Mouse (Mus musculus): ENCODE data around the gene Tomm20. TPM values are rescaled to one million over a fixed set of nuclear protein-coding genes. Genes with fewer than 3 reads are reported as not detected.

Tomm20 gene
- total and polyA plus RNA-seq, 3 experiments: 70.1 to 195 (median 96.2) TPM

DNA sequence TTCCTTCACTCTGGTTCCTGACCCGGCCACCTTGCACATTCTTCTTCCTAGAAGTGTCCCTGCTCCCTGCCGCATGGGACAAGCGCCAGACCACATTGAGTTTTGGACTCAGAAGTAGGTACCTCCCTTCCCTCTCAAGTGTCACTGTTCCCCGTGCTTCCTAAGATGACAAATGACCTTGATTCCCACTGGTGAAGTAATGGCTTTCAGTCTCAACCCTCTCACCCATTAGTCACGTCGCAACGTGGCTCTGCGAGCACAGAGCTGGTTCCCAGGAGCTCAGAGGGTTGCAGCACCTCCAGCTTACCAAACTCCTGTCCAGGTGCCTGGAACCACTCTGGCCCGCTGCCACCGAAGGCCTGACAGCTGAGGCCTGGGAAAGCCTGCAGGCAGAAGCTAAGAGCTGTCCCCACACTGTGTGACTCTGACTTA lies 36.3 kb downstream of the Tomm20 start:
- Histone ChIP-seq H3K36me3 (ENCODE audit: control insufficient read depth, insufficient read depth, low read length) (no peaks in the 10 kb centered on the region), H3K4me1 (ENCODE audit: control insufficient read depth, insufficient read depth, low read length) (peaks cover 21% of the 10 kb centered on the region), H3K4me3 (no peak overlapping the region), H3K27me3 (ENCODE audit: control insufficient read depth, insufficient read depth, low read length) (no peaks in the 10 kb centered on the region), H3K79me2 (replicated peaks; ENCODE audit: control insufficient read depth, insufficient read depth, low read length) (no peaks in the 10 kb centered on the region), H3K27ac (no peak overlapping the region), H3K9ac (ENCODE audit: low read depth, low read length) (no peak overlapping the region)
- intact Hi-C loops (cut with DNase I): loop anchor here (2.0 kb wide), 1 partner anchor 17 kb away; no protein-coding TSS in a partner anchor
- peak; percentile 43 to 47 for DNase-seq
- TF ChIP-seq POLR2A (IDR thresholded peaks at IDR 0.05; ENCODE audit: insufficient read depth, low read depth, low read length) (no peak), CTCF (IDR thresholded peaks at IDR 0.05) (no peak), EP300 (IDR thresholded peaks at IDR 0.05; ENCODE audit: insufficient read depth, low read depth, low read length) (no peak)
- WGBS: 56% methylated on average over 10 of the region's 10 CpGs

DNA sequence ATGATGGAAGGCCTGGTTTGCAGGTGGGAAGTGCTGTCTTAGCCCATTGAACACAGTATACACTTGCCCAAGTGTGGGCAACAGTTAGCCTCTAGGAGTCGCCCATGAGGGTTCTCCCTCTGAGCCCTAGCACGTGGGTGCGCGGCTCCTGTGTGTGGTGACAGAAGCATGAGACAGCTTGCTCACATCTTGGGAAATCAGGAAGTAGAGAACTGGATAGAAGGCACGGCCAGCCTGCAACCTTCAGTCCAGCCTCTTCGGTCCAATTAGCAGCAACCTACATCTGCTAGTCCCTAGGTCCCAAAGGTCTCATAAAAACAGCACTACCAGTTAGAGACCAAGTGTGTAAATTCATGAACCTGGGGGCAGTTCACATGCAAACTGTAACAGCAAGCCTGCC lies 36.8 kb downstream of the Tomm20 start:
- H3K27me3 ChIP-seq (ENCODE audit: control insufficient read depth, insufficient read depth, low read length): no peaks in the 10 kb centered on the region
- TF ChIP-seq EP300 (IDR thresholded peaks at IDR 0.05; ENCODE audit: insufficient read depth, low read depth, low read length) (no peak), CTCF (IDR thresholded peaks at IDR 0.05) (peak; percentile 22; the same call in 1 of the 2 replicates), POLR2A (IDR thresholded peaks at IDR 0.05; ENCODE audit: insufficient read depth, low read depth, low read length) (no peak)
- no peaks in the 10 kb centered on the region for H3K79me2 ChIP-seq (replicated peaks; ENCODE audit: control insufficient read depth, insufficient read depth, low read length)
- H3K4me3 ChIP-seq: no peak overlapping the region
- H3K27ac ChIP-seq: no peak overlapping the region
- DNase-seq: peak in 1 of 2 experiments; percentile 59
- no peak overlapping the region for H3K9ac ChIP-seq (ENCODE audit: low read depth, low read length)
- 70% methylated on average over 6 of the region's 6 CpGs for WGBS
- intact Hi-C loops (cut with DNase I): loop anchor here (2.0 kb wide), 1 partner anchor 16 kb away; no protein-coding TSS in a partner anchor
- peaks cover 19% of the 10 kb centered on the region for H3K4me1 ChIP-seq (ENCODE audit: control insufficient read depth, insufficient read depth, low read length)
- no peaks in the 10 kb centered on the region for H3K36me3 ChIP-seq (ENCODE audit: control insufficient read depth, insufficient read depth, low read length)

DNA sequence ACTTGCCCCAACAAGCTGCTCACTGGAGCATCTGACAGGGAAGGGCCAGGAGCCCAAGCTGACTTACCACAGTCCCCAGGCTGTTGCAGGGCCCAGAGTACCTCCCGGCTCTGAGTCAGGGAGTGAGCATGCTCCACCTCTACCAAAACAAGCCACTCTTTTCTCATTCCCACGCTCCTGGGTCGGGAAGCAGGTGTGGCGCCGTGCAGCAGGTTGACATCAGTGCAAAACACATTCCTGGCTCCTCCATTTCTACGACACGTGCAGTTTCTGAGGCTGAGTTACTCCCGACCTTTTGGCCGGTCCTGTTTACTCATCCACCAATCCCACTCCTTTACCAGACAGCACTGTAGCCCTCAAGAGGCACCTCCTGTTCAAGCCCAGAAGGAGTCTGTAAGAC lies 37.7 kb downstream of the Tomm20 start:
- TF ChIP-seq POLR2A (IDR thresholded peaks at IDR 0.05; ENCODE audit: insufficient read depth, low read depth, low read length) (no peak), EP300 (IDR thresholded peaks at IDR 0.05; ENCODE audit: insufficient read depth, low read depth, low read length) (no peak), CTCF (IDR thresholded peaks at IDR 0.05) (no peak)
- 92% methylated on average over 9 of the region's 9 CpGs for WGBS
- Histone ChIP-seq H3K27ac (no peak overlapping the region), H3K4me3 (no peak overlapping the region), H3K27me3 (ENCODE audit: control insufficient read depth, insufficient read depth, low read length) (no peaks in the 10 kb centered on the region), H3K36me3 (ENCODE audit: control insufficient read depth, insufficient read depth, low read length) (no peaks in the 10 kb centered on the region), H3K9ac (ENCODE audit: low read depth, low read length) (no peak overlapping the region), H3K79me2 (replicated peaks; ENCODE audit: control insufficient read depth, insufficient read depth, low read length) (no peaks in the 10 kb centered on the region), H3K4me1 (ENCODE audit: control insufficient read depth, insufficient read depth, low read length) (peaks cover 10% of the 10 kb centered on the region)
- intact Hi-C loops (cut with DNase I): loop anchor here (2.0 kb wide), 1 partner anchor 15 kb away; no protein-coding TSS in a partner anchor
- DNase-seq: no peak

DNA sequence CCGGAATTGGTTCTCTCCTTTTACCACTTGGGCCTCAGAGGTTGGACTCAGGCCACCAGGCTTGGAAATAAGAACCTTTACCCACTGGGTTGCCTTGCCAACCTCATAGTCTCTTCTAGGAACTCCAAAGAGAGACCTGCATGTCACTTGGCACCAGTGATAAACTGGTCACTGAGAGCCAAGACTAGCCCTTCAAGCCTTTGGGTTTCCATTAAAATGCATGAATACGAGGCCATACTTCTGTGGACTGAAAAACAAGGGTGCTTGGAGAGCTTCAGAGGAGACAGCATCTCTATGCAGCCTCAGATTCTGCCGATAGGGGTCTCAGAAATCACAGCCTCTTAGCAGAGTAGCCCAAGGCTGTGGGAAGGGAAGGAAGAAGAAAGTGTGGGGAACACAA lies 38.3 kb downstream of the Tomm20 start:
- peaks cover 10% of the 10 kb centered on the region for H3K4me1 ChIP-seq (ENCODE audit: control insufficient read depth, insufficient read depth, low read length)
- no peak for DNase-seq
- H3K79me2 ChIP-seq (replicated peaks; ENCODE audit: control insufficient read depth, insufficient read depth, low read length): no peaks in the 10 kb centered on the region
- intact Hi-C loops (cut with DNase I): no loop called here
- H3K9ac ChIP-seq (ENCODE audit: low read depth, low read length): no peak overlapping the region
- no peaks in the 10 kb centered on the region for H3K36me3 ChIP-seq (ENCODE audit: control insufficient read depth, insufficient read depth, low read length)
- H3K27me3 ChIP-seq (ENCODE audit: control insufficient read depth, insufficient read depth, low read length): no peaks in the 10 kb centered on the region
- 85% methylated on average over 3 of the region's 3 CpGs for WGBS
- H3K4me3 ChIP-seq: no peak overlapping the region
- H3K27ac ChIP-seq: no peak overlapping the region
- no peak for TF ChIP-seq EP300 (IDR thresholded peaks at IDR 0.05; ENCODE audit: insufficient read depth, low read depth, low read length)
- no peak for TF ChIP-seq CTCF (IDR thresholded peaks at IDR 0.05)
- TF ChIP-seq POLR2A (IDR thresholded peaks at IDR 0.05; ENCODE audit: insufficient read depth, low read depth, low read length): no peak

DNA sequence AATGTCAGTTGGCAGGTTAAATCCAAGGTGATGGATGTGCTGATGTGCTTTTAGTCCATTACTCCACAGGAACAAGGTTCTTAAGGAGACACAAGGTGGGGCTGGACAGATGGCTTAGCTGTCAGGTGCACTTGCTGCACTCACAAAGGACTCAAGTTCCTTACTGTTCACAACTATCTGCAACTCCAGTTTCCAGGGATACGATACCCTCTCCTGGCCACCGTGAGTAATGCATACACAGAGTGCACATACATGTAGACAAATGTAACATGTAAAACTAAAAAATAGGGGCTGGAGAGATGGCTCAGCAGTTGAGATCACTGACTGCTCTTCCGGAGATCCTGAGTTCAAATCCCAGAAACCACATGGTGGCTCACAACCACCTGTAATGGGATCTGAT lies 40.3 kb downstream of the Tomm20 start:
- Histone ChIP-seq H3K36me3 (ENCODE audit: control insufficient read depth, insufficient read depth, low read length) (no peaks in the 10 kb centered on the region), H3K27ac (no peak overlapping the region), H3K79me2 (replicated peaks; ENCODE audit: control insufficient read depth, insufficient read depth, low read length) (no peaks in the 10 kb centered on the region), H3K4me1 (ENCODE audit: control insufficient read depth, insufficient read depth, low read length) (peaks cover 10% of the 10 kb centered on the region), H3K27me3 (ENCODE audit: control insufficient read depth, insufficient read depth, low read length) (no peaks in the 10 kb centered on the region), H3K9ac (ENCODE audit: low read depth, low read length) (no peak overlapping the region), H3K4me3 (no peak overlapping the region)
- DNase-seq: no peak
- intact Hi-C loops (cut with DNase I): no loop called here
- 99% methylated on average over 3 of the region's 3 CpGs for WGBS
- TF ChIP-seq CTCF (IDR thresholded peaks at IDR 0.05): peak; percentile 43
- TF ChIP-seq EP300 (IDR thresholded peaks at IDR 0.05; ENCODE audit: insufficient read depth, low read depth, low read length): no peak

DNA sequence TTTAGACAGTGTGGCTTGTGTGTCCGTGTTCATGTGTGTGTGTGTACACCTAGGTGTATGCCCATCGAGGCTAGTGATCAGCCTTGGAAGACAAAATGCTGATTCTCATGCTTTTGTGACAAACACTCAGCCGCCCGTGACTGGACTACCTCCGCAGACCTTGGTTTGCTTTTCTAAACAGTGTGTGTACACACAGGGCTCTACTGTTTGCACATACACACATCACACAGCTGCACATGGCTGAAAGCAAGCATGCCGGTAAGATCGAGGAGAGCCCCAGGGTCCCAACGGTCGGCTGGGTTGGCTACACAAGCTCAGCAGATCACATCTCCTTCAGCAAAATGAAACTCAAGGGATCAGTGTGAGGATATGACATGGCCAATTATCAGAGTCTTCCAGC lies 41.7 kb downstream of the Tomm20 start:
- intact Hi-C loops (cut with DNase I): no loop called here
- Histone ChIP-seq H3K27me3 (ENCODE audit: control insufficient read depth, insufficient read depth, low read length) (no peaks in the 10 kb centered on the region), H3K36me3 (ENCODE audit: control insufficient read depth, insufficient read depth, low read length) (no peaks in the 10 kb centered on the region), H3K9ac (ENCODE audit: low read depth, low read length) (no peak overlapping the region), H3K4me3 (no peak overlapping the region), H3K27ac (no peak overlapping the region), H3K4me1 (ENCODE audit: control insufficient read depth, insufficient read depth, low read length) (peaks cover 4% of the 10 kb centered on the region), H3K79me2 (replicated peaks; ENCODE audit: control insufficient read depth, insufficient read depth, low read length) (no peaks in the 10 kb centered on the region)
- TF ChIP-seq CTCF (IDR thresholded peaks at IDR 0.05) (no peak), POLR2A (IDR thresholded peaks at IDR 0.05; ENCODE audit: insufficient read depth, low read depth, low read length) (no peak), EP300 (IDR thresholded peaks at IDR 0.05; ENCODE audit: insufficient read depth, low read depth, low read length) (no peak)
- WGBS: 93% methylated on average over 9 of the region's 9 CpGs
- DNase-seq: no peak
